Mouse (Mus musculus): ENCODE data around the gene Abcb8. TPM values are rescaled to one million over a fixed set of nuclear protein-coding genes. Genes with fewer than 3 reads are reported as not detected.
A peak's percentile ranks its signal among the peaks of the same experiment; 100 is the strongest.
"Not testable (repeated sequence)": the region's sequence is repeated elsewhere in the genome, so short reads cannot be mapped to it uniquely, and the experiment has no call there.

The Abcb8 gene
- polyA plus RNA-seq, 1 experiment from 2014 or later: 49.6 TPM

DNA sequence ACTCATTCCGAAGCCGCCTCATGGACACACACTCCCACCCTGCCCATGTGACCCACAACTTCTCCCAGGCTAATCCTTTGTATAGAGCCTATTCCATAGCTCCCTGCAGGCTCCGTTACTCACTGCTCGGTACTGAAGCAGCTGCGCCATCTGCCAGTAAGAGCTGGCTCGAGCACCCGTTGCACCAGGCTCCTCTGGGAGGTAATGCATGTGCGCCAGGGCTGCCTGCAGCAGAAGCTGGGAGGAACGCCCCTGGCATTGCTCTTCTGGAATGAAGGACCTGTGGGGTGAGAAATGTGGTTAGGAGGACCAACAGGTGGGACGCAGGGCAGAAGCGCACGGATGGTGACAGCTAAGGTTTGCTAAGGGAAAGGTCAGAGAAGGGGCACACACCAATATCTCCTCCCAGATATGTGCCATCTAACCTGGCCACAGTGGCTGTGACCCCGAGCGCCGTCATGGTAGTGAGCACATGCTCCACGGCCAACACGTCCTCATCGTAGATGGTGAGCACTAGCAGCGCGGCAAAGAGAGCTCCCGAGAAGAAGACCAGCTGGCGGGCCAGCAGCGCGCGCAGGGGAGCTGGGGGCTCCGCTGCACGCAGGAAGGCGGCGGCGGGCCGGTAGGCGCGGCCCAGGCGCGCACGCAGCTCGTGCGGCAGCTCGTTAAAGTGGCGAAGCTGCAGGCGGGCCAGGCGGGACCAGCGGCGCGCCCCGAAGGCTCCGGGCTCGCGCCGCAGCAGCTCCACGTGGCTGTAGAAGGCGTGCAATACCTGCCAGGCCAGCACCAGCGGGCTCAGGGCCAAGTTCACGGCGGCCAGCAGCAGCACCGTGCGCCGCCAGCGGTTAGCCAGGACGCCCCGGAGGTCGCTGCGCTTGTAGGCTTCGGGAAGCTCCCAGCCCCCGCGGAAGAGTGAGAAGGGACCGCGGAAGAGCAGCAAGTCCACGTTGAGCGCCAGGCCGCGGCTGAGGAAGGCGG lies 5.9 kb upstream of the Abcb8 start:
- no peaks in the 10 kb centered on the region for H3K36me3 ChIP-seq
- peak overlapping the region; percentile 37 for H3K4me3 ChIP-seq
- ATAC-seq (ENCODE audit: borderline replicate concordance, extremely low read depth, low FRiP score, low TSS enrichment): peak; percentile 27; the same call in 1 of the 2 replicates
- no peak overlapping the region for H3K27ac ChIP-seq
- H3K9me3 ChIP-seq: no peaks in the 10 kb centered on the region
- peak overlapping the region; percentile 31 for H3K9ac ChIP-seq
- peak overlapping the region; percentile 87 for H3K4me2 ChIP-seq
- H3K27me3 ChIP-seq: peaks cover 43% of the 10 kb centered on the region
- 2% methylated on average over 73 of the region's 73 CpGs for WGBS
- peaks cover 34% of the 10 kb centered on the region for H3K4me1 ChIP-seq

DNA sequence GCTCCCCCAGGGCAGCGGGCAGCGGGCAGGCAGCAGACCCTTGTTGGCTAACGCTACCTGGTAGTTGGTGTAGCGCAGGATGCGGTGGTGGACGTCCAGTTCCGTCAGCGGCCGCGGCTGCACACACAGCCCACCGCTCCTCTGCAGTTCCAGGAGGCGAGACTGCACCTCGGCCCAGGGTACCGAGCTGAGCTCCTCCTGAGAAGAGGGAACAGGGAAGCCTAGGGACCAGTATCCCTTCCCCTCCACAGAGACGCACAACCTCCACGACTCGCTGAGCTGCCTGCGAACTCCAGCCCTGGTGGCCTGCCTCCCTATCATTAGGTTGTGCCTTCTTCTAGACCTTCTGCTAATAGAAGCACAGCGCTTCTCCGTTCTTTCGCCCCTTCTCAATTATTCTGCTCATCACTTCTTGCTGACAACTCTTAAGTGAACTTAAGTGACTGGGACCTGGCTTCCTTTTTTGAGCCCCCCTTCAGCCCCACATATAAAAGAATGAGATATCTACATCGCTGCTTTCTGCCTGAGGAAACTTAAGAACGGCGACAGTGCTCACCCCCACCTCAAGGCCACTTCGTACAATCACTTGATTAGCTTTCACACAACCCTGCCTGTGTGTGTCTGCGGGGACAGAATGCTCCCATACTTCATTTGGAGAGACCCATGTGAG lies 5.1 kb upstream of the Abcb8 start:
- H3K27me3 ChIP-seq: peaks cover 43% of the 10 kb centered on the region
- H3K27ac ChIP-seq: no peak overlapping the region
- WGBS: 24% methylated on average over 26 of the region's 26 CpGs
- H3K9ac ChIP-seq: peak overlapping the region; percentile 31
- no peaks in the 10 kb centered on the region for H3K36me3 ChIP-seq
- peak overlapping the region; percentile 37 for H3K4me3 ChIP-seq
- H3K4me2 ChIP-seq: peak overlapping the region; percentile 87
- ATAC-seq (ENCODE audit: borderline replicate concordance, extremely low read depth, low FRiP score, low TSS enrichment): 0 out of 2 replicates have a peak, but pooled peaks have one; percentile 1
- H3K9me3 ChIP-seq: no peaks in the 10 kb centered on the region
- peaks cover 28% of the 10 kb centered on the region for H3K4me1 ChIP-seq

DNA sequence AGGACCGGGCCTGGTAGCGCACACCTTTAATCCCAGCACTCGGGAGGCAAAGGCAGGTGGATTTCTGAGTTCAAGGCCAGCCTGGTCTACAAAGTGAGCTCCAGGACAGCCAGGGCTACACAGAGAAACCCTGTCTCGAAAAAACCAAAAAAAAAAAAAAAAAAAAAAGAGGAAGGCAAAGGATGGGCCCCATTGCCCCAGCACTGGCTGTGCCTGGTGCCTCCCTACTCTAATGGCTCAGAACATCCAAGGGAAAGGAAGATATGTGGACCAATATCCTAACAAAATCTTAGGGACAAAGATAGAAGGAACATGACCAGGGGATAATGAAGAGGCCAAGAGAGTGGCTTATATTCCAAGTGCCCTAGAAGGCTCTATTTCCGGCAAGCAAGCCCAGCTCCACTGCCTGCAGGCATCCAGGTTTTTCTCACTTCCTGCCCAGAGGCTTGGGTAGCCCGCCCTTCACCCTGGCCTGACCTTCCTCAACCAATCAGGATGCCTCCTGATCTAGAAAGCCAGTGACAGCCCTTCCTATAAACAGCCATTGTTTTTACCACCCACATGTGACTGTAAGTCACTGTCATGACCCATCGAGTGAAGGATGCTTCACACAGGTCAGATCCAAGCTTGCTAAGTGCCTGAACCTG lies 4.3 kb upstream of the Abcb8 start:
- H3K4me1 ChIP-seq: peaks cover 28% of the 10 kb centered on the region
- 57% methylated on average over 7 of the region's 7 CpGs for WGBS
- H3K27ac ChIP-seq: no peak overlapping the region
- peaks cover 43% of the 10 kb centered on the region for H3K27me3 ChIP-seq
- no peak overlapping the region for H3K9ac ChIP-seq
- no peak overlapping the region for H3K4me3 ChIP-seq
- ATAC-seq (ENCODE audit: borderline replicate concordance, extremely low read depth, low FRiP score, low TSS enrichment): no peak
- no peaks in the 10 kb centered on the region for H3K36me3 ChIP-seq
- H3K9me3 ChIP-seq: no peaks in the 10 kb centered on the region
- no peak overlapping the region for H3K4me2 ChIP-seq

DNA sequence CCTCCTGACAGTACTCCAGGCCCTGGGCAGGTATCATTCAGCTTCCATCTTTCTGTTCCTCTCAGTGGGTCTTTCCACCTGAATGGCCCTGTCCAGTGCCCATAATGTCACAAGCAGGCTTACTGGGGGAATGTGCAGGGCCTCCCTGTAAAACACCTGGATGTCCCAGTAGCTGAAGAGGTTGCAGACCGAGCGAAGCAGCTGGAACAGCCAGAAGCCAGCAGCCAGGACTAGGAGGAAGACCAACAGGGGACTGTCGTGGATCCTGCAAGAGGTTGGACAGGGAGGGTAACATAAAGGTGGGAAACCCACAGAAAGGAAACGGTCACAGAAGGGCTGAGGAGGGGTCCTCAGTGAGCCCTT lies 3.8 kb upstream of the Abcb8 start:
- H3K4me2 ChIP-seq: no peak overlapping the region
- ATAC-seq (ENCODE audit: borderline replicate concordance, extremely low read depth, low FRiP score, low TSS enrichment): no peak
- no peak overlapping the region for H3K27ac ChIP-seq
- H3K9me3 ChIP-seq: no peaks in the 10 kb centered on the region
- H3K4me3 ChIP-seq: no peak overlapping the region
- peaks cover 43% of the 10 kb centered on the region for H3K27me3 ChIP-seq
- WGBS: 58% methylated on average over 4 of the region's 4 CpGs
- H3K9ac ChIP-seq: no peak overlapping the region
- no peaks in the 10 kb centered on the region for H3K36me3 ChIP-seq
- peaks cover 28% of the 10 kb centered on the region for H3K4me1 ChIP-seq

DNA sequence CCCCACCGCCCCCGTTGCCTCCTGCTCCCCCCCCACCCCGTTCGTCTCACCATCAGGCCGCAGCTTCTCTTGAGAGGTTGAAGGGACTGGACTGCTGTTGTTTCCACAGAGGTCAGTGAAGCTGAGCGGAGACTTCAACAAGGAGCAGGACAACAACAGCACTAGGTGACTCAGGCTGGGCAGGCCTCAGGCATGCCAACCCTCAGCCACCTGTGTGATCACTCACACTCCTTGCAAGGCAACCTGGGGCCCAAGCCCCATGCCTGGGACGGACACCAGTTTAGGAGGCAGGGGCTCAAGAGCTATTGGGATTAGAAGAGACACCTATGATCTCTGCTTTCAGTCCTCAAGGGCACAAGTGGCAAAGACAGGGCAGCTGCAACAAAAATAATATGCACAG lies 1.6 kb upstream of the Abcb8 start, which contains the start of gene Atg9b:
TSS of gene Atg9b (minus strand) at position 280 of the 400 bp plus-strand sequence.
- Histone ChIP-seq H3K36me3 (no peaks in the 10 kb centered on the region), H3K4me1 (peaks cover 35% of the 10 kb centered on the region), H3K27me3 (peaks cover 24% of the 10 kb centered on the region), H3K9ac (no peak within 1 kb of the TSS), H3K27ac (no peak within 1 kb of the TSS), H3K9me3 (no peaks in the 10 kb centered on the region), H3K4me2 (no peak within 1 kb of the TSS), H3K4me3 (no peak within 1 kb of the TSS)
- no peak for ATAC-seq (ENCODE audit: borderline replicate concordance, extremely low read depth, low FRiP score, low TSS enrichment)
- WGBS: 72% methylated on average over 7 of the region's 7 CpGs

DNA sequence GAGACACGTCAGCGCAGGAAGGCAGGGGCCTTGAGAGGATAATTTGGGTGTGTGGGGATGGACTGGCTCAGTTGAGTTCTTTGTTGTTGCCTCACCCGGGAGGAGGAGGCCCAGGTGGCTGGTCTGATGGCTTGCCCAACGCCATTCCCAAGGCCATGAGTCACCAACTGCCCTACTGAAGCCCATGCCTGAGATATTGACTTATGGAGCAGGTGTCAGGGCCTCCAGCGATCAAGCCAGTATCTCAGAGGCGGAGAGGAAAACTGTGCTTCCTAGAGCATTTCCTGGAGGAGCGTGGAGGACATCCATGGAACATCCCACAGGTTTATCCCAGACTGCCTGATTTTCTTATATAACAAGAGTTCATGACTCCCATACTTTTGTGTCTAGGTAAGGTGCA lies 739 bp upstream of the Abcb8 start:
- no peak for ATAC-seq (ENCODE audit: borderline replicate concordance, extremely low read depth, low FRiP score, low TSS enrichment)
- Histone ChIP-seq H3K4me3 (no peak overlapping the region), H3K36me3 (no peaks in the 10 kb centered on the region), H3K27me3 (peaks cover 15% of the 10 kb centered on the region), H3K4me2 (no peak overlapping the region), H3K9ac (no peak overlapping the region), H3K27ac (no peak overlapping the region), H3K4me1 (peaks cover 27% of the 10 kb centered on the region), H3K9me3 (no peaks in the 10 kb centered on the region)
- WGBS: 70% methylated on average over 7 of the region's 7 CpGs

DNA sequence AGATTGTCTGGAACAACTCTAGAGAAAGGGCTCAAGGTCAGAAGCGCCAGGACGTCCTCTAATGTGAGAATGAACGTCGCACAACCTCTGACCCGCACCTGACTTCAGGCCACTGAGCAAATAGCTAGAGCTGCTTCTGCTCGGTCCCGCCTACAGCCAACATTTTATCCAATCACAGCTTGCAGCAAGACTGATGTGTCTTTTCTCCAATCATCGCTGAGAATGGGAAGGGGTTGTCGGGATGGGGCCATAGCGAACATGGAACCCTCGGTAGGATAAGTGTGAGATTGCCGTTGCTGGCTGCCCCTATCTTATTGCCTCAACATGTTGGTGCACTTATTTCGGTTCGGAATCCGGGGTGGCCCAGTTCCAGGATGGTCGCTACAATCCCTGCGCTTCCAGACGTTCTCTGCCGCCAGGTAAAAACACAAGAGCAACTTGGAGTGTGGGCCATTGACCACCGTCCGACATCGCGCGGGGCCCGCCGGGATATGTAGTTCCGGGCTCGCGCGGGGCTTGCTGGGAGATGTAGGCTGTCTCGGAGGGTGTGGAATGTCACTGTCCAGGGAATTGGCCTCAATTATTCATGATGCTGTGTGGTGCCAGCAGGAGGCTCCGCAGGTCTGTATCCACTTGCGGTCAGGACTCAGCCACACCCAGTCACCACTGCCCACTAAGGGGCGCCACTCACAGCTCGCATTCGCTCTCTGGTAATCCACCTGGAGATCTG lies 867 bp downstream of the Abcb8 start:
- Histone ChIP-seq H3K27ac (peak overlapping the region; percentile 64; the same call in 1 of the 2 replicates), H3K9ac (peak overlapping the region; percentile 31; the same call in 1 of the 2 replicates), H3K4me3 (peak overlapping the region; percentile 56), H3K9me3 (no peaks in the 10 kb centered on the region), H3K27me3 (peaks cover under 1% of the 10 kb centered on the region; the same call in 1 of the 2 replicates), H3K4me2 (peak overlapping the region; percentile 61), H3K36me3 (no peaks in the 10 kb centered on the region), H3K4me1 (peaks cover 18% of the 10 kb centered on the region)
- WGBS: 1% methylated on average over 36 of the region's 36 CpGs
- peak; percentile 96 for ATAC-seq (ENCODE audit: borderline replicate concordance, extremely low read depth, low FRiP score, low TSS enrichment)

DNA sequence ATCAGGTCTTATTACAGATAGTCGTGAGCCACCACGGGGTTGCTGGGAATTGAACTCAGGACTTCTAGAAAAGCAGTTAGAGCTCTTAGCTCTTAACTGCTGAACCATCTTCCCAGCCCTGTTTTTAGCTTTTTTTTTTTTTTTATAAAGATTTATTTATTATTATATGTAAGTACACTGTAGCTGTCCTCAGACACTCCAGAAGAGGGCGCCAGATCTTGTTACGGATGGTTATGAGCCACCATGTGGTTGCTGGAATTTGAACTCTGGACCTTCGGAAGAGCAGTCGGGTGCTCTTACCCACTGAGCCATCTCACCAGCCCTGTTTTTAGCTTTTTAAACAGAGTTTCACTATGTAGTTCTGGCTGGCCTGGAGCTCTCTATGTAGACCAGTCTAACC lies 2.8 kb downstream of the Abcb8 start:
- not testable (repeated sequence) for H3K4me2 ChIP-seq

DNA sequence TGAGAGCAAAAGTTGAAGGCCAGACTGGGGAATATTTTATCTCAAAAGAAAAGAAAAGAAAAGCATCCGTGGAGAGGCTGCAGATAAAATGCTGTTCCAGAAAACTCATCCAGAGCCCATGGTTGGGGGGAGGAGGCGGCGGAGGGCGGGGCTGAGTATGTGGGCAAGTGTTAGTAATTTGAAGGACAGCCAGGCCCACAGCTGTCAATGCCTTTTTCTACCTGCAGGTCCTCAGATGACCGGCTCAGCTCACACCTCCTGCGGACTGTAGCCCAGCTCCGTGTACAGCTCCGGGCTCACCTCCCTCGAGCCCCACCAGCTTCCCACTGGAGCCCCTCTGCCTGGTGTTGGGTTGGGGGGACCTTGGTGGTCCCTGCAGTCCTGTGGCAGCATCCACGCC lies 6.2 kb downstream of the Abcb8 start:
- H3K27me3 ChIP-seq: no peaks in the 10 kb centered on the region
- H3K9ac ChIP-seq: no peak overlapping the region
- H3K4me2 ChIP-seq: no peak overlapping the region
- H3K4me1 ChIP-seq: peaks cover 6% of the 10 kb centered on the region; the same call in 1 of the 2 replicates
- H3K36me3 ChIP-seq: peaks cover 17% of the 10 kb centered on the region; the same call in 1 of the 2 replicates
- 84% methylated on average over 10 of the region's 10 CpGs for WGBS
- no peak overlapping the region for H3K27ac ChIP-seq
- no peak for ATAC-seq (ENCODE audit: borderline replicate concordance, extremely low read depth, low FRiP score, low TSS enrichment)
- H3K4me3 ChIP-seq: no peak overlapping the region
- H3K9me3 ChIP-seq: no peaks in the 10 kb centered on the region

More for the DNA sequence above, 2.8 kb downstream of the Abcb8 start:
- H3K27me3 ChIP-seq; H3K9me3 ChIP-seq; H3K9ac ChIP-seq; H3K4me3 ChIP-seq; H3K36me3 ChIP-seq; ATAC-seq (ENCODE audit: borderline replicate concordance, extremely low read depth, low FRiP score, low TSS enrichment); H3K27ac ChIP-seq: not testable (repeated sequence)
- peaks cover 14% of the 10 kb centered on the region for H3K4me1 ChIP-seq
- WGBS: 84% methylated on average over 6 of the region's 6 CpGs

DNA sequence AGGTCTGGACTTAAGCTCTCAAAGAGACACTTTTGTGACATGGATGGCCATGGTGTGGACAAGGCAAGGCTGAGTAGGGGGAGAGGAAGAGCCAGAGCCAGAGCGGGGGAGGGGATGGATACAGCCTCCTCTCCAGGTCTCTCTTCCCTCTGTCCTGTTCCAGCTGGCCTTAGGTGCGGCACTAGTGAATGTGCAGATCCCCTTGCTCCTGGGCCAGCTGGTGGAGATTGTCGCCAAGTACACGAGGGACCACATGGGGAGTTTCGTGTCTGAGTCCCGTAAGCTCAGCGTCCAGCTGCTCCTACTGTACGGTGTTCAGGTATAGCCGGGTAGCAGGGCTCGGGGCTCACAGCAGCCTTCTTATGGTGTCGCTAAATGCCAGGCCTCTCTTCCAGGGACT lies 6.9 kb downstream of the Abcb8 start:
- Histone ChIP-seq H3K4me3 (no peak overlapping the region), H3K36me3 (peaks cover 17% of the 10 kb centered on the region; the same call in 1 of the 2 replicates), H3K27me3 (no peaks in the 10 kb centered on the region), H3K4me1 (no peaks in the 10 kb centered on the region; the same call in 1 of the 2 replicates), H3K9me3 (no peaks in the 10 kb centered on the region), H3K4me2 (no peak overlapping the region), H3K9ac (no peak overlapping the region), H3K27ac (no peak overlapping the region)
- WGBS: 88% methylated on average over 11 of the region's 11 CpGs
- ATAC-seq (ENCODE audit: borderline replicate concordance, extremely low read depth, low FRiP score, low TSS enrichment): no peak

All from lung, embryonic 15.5 days (tissue).